Mouse (Mus musculus) frontal cortex, postnatal 36 days (tissue): ENCODE data around the gene Acsbg2.
A peak's percentile ranks its signal among the peaks of the same experiment; 100 is the strongest.

ENCODE experiments used
- DNase-seq, 2 experiments: peaks; one replicate each; pipeline ENCODE4 v3.0.0; 2022; ENCODE audit warnings: low spot score in 2 of 2

Gene Acsbg2

DNA sequence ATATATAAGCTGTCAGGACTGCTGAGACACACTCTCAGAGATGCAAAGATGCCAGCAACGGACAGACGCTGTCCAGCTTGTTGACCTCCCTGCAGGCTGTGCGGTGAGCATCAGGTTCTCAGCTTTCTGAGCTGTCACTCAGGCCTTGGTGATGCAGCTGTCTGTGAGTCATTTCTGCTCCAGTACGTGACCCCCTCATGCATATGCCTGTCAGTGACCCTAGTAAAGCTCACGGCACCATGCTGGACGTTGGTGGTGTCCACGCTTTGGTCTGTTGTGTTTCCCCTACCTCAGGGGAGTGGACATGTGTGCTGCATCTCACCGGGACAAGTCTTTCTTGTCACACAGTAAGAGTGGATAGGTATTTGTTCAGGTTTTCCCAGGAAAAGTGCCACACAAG, 2.5 kb downstream of the Acsbg2 start:
- no peak for DNase-seq

DNA sequence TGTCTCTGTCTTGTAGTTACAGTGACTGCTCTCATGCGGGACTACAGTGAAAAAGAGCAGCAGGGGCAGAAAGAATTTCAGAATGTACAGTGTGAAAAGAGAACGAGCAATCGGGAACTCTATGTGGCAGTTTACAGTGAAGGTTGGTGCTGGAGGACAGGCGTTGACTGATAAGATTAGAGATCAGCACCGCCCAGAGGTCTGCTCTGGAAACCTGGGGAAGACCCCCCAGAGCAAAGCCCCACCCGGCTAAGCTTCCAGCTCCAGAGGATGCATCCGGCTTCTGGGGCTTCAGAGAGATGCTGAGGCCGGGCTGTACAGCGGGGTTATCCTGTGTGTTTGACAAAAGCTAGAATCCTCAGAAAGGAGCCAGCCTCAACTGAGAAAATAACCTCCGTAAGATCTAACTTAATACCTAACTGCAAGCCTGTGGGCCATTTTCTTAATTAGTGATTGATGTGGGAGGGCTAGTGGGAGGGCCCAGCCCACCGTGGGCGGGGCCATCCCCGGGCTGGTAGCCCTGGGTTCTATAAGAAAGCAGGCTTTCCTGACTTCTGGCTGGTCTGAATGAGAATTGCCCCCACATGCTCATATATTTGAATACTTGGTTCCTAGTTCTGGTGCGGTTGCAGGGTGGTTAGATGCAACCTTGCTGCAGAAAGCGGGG, 3.8 kb downstream of the Acsbg2 start:
- no peak for DNase-seq

DNA sequence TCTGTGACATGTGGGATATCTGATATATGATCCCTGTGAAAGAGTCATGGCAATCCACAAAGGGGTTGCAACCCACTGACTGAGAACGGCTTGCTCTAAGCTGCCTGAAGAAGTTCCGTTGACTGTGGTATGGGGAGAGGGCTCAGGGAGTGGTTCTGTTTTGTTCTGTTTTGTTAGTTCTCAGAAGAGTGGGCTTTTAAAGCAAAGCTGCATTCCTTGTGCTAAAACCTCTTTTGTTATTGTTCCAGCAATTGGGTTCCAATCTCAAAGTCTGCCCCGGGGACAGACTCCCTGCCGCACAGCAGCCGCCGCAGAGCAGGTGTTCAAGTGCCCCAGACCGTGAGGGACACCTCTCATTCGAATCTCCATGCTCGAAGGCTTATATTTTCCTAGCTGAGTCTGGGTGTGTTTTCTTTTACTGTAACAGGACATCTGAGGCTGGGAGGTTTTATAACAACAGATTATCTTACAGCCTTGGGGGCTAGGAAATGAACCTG, 4.7 kb downstream of the Acsbg2 start:
- no peak for DNase-seq

DNA sequence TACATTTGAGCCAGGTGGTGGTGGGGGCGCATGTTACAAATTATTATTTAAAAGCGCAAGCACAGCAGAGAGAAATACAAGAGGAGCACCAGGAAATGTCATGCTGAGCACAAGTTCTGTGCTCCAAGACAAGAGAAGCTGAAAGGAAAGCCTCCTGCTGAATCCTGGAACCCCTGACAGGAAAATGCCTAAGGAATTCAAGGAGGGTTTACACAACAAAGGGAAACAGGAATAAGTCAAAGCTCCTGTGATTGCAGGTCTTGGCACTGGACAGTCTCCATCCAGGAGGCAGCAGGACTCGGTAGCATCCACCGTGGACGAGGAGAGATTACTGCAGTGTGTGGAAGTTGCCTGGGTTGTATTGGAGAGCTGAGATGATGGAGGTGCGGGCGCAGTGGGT, 8.2 kb downstream of the Acsbg2 start:
- DNase-seq, result no peak

DNA sequence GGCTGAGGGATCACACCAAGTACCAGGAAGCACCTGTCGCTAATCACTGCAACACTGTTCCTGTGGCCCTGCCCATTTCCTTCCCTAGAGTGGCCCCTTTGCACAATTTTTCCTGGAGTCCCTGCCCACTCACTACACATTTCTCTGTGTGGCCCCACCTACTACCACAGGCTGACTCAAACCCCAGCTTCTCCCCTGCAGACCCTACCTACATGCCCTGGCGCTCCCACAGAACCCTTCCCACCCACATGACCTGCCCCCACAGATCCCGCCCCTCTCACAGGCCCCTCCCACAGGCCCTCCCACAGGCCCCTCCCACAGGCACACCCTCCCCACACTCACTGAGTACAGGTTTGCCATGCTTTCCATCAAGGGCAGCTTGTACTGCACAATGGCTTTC, 13.1 kb downstream of the Acsbg2 start:
- no peak for DNase-seq

DNA sequence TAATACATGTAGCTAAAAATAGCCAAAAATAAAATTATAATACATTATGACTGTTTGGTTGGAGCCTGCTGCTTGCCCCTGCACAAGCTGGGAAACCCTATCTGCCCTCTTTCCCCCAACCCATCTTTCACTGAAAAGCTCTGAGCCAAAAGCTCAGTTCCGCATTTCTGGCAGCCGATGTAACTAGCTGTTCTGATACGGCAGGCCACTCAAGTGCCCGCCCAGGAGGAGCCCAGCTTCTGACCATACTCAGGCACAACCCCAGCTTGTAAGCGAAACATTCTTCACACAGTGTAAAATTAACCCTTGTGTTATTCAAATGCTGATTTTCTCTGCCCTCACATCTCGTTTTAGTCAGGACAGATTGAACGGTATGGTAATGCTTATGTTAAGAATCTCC, 15.3 kb downstream of the Acsbg2 start:
- DNase-seq, result no peak

DNA sequence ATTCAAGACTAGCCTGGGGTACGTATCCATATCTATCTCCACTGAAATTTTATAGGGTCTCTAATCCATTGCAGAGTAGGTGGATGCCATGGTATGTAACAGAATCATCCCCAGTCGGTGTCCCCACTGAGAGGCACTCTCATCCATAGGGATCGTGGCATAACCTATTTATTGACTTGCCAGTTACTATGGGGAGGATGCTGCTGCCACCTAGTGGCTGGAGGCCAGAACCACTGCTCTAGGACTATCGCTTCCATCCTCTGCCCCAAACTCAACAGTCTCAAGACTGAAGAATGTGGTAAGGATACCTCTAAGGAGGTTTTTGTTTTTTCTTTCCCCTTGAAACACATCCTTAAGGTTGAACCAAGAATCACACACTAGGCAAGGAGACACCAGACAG, 16.0 kb downstream of the Acsbg2 start:
- peak; percentile 12 to 14 for DNase-seq

DNA sequence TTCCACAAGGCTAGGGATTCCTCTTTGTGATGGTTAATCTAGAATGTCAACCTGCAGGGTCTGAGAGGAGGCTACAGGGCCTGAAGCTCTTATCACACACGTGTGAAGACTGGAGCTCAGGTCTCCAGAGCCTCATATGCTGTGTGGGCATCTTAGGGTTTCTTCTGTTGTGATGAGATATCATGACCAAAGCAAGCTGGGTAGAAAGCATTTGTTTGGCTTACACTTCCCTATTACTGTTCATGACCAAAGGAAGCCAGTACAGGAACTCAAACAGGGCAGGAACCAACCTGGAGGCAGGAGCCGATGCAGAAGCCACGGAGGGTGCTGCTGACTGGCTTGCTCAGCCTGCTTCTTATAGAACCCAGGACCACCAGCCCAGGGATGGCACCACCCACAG, 18.8 kb downstream of the Acsbg2 start:
- no peak for DNase-seq

DNA sequence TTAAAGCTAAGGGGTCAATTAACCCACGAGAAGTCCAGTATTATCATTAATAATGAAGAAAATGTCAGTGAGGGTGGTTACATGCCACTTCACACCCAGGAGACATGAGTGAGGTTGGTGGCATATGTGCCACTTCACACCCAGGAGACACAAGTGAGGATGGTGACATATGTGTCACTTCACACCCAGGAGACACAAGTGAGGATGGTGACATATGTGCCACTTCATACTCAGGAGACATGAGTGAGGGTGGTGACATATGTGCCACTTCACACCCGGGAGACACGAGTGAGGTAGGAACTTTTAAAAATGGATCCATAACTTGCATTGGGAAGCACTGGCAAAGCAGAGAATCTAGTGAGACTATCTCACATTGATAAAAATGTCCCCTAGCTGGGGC, 23.1 kb downstream of the Acsbg2 start:
- no peak for DNase-seq

DNA sequence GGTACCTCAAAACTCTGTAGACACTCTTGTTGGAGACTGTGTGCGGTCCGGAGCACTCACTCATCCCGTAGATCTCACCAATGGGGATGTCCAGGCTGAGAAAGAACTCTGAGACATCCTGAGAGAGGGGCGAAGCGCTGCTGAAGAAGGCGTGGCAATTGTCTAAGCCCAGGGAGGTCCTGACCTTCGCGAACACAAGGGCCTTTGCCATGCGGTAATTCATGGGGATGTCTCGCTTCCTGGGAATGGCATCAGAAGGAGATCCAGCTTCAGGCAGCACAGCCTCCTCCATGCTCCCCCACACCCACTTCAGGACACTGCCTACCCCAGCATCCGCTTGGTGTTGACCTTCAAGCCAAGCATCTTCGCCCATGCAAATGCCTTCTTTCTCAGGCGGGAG, 24.5 kb downstream of the Acsbg2 start:
- DNase-seq, result no peak

DNA sequence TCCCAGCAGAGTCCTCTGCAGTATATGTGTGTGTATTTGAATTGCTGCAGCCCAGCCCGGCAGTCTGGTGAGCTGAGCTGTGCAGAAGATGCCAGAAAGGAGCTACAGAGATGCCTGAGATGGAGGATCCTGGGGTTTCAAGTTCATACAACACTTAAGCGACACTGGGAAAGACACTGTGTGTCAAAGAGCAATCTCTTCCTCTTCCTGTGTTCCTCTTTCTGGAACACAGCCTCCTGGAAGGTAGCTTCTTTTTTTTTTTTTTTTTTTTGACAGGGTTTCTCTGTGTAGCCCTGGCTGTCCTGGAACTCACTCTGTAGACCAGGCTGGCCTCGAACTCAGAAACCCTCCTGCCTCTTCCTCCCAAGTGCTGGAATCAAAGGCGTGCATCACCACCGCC, 25.5 kb downstream of the Acsbg2 start:
- no peak for DNase-seq

DNA sequence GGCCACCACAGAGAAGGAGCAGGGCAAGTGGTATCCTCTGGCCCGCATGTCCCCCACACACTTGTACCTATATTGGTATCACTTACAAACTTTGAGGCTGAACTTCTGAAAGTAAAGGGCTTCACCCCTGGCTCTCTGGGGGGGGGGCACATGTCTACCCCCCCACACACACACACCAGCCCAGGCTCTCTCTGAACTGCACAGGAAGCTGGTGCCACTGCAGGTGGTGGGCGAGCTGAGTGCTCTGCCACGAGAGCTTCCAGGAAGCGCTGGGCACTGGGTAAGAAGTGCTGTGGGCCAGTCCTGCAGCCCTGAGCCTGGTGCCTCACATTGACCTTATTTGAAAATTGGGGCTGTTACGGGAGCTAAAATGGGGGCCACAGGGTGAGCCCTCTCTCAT, 30.6 kb downstream of the Acsbg2 start:
- DNase-seq, result no peak

DNA sequence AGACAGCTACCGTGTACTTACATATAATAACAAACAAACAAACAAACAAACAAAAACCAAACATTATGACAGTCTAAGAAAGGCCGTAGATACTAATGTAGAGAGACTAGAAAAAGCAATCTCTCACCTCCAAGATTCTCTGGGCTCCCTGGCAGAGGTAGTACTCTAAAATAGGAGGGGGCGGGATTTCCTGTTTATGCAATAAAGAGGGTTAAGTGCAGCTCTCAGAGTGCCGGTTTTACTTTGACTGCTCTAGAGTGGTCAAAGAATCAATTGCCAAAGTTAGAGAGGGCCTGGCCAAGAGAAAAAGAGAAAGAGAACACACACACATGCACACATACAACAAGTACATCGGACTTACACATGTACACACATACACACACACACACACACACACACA, 32.1 kb downstream of the Acsbg2 start:
- DNase-seq, result no peak

DNA sequence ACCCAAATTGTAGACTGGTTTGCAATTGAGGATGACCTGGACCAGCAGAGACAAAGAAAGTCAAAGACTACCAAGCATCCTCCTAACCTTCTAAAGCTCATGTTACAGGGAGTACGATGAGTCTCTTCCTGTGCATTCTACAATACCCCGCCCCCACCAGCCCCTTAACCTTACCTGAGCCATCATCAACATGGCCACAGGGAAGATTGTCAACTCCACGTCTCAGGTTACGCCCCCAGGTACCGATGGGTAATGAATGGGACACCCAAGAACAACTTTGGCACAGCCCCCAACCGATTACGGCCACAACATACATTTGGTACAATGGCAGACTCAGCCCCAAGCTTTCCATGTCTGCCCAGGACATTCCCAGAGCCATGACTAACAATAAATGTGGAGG, 33.7 kb downstream of the Acsbg2 start:
- DNase-seq, result no peak

DNA sequence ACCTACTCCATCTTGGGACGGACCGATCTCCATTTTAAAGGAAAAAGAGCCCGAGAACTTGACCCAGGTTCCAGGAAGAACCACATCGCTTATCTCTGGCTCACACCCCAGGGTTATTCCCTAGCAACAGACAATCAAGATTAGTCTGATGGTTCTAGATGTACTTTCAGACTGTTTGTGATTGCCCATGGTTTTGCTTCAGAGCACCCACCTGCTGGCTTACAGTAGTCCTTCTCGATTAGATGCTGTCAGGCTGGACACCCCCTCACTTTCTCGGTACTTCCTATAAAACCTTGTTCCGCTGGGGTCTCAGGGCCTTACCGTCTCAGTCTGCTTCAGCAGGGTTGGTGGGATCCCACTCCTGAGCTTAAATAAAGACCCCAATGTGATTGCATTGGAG, 37.9 kb downstream of the Acsbg2 start:
- DNase-seq, result no peak

DNA sequence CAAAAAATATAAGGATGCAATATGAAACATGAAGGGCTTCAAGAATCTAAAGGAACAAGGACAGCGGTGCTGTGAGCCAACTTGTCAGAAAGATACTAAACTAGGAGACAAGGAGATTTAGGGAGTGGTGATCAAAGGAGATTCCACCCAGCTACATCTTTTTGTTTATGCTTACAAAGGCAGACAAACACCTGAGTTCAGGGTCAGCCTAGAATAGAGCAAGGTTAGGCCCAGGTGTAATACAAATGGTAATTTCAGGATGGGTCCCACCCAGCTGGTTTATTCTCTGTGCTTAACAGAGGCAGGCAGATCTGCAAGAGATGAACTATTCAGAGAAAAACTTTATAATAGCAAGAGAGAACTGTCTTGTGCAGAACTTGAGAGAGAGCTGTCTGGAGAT, 40.9 kb downstream of the Acsbg2 start:
- DNase-seq, result no peak

DNA sequence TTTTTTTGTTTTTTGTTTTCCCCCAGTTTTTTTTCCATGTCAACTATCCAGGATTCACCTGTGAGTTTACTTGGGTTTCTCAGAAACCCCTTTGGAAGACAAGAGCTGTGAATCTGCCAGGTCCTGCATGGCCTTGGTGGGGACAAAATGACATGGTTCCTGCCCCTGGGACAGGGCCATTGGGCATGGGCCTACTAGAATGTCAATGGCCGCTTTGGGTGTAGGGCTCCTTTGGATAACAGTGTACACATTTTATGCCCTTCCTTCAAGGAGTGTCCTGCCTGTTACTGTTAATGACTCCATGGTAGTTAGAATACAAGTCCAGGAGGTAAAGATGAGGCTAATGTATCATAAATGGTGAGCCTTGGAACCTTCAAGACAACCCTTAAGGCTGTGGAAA, 41.3 kb downstream of the Acsbg2 start:
- DNase-seq, result no peak

DNA sequence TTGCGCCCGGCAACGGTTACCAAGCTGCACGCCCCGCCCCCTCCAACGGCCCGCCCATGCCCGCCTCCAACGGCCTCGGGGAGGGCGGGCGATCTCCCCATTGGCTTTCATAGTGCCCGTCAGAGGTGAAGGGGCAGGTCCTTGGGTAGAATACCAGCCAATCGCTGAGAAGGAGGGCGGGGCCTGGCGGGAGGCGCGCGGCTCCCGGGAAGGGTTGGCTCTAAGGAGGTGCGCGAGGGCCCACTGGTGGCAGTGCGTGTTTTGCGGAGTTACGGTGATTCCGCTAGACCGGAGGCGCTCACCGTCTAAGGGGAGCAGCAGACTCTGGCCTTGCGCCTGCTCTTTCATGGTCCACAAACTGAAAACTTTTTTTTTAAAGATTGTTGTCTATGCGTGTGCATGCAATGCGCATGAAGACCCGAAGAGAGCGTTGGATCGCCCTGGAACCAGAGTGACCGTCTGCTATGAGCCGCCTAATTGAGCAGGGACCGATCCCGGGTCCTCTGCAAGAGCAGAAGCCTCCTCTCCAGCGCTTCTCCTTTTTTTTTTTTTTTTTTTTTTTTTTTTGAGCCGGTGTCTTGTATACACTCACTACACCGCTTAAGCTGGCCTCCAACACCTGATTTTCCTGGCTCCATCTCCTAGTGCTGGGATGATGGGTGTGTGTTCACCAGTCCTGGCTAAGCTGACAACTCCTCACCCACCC, 43.0 kb downstream of the Acsbg2 start:
- DNase-seq, result peak; percentile 95 to 97

DNA sequence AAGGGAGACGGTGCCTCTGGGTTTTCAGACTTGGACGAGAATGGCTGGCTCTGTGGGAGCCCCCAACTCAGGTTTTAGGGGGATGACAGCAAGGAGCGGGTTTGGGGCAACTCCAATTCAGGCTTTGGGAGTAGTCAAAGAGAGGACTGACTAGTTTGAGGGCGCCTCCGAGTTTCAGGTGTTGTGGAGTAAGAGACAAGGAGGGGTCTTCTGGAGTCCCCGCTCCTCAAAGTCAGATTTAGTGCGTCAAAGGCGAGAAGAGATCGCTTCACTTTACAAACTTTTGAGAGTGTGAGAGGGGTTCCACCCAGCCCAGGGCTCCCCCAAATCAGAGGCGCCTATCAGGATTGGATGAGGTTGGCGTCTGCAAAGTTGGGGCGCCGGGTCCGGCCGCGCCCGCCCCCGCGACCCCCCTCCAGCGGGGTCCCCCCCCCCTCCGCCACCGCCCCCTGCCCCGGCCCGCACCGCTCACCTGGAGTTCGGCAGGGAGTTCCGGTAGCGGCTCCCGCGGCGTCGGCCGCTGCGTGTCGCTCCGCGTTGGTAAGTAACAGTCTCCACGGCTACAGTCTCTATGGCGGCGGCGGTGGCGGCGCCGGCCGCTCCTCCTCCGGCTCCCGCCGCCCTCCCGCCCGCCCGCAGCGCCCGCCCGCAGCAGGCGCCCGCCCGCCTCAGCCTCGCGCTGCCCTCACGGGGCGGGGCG, 43.7 kb downstream of the Acsbg2 start, which contains the start of gene Rfx2:
Rfx2 (minus strand) TSS at position 603 of the 700 bp plus-strand sequence.
- DNase-seq, result no peak

DNA sequence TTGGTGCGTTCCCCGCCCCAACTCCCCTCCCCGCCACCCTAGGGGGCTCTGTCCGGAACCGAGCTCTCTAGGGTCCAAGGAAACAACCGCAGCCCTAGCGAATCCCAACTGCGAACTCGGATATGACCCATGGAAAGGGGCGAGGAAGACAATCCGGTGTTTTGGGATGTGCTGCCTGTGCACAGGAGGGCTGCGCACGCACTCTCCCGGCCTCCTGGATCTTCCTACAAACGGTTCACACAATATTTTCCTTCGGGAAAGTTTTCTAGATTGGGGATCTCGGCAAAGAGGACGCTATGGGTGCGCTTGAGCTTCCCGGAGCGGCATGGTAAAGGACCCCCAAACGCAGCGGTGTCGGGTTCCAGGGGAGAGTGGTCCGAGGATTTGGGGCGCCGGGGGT, 44.5 kb downstream of the Acsbg2 start:
- DNase-seq, result no peak

DNA sequence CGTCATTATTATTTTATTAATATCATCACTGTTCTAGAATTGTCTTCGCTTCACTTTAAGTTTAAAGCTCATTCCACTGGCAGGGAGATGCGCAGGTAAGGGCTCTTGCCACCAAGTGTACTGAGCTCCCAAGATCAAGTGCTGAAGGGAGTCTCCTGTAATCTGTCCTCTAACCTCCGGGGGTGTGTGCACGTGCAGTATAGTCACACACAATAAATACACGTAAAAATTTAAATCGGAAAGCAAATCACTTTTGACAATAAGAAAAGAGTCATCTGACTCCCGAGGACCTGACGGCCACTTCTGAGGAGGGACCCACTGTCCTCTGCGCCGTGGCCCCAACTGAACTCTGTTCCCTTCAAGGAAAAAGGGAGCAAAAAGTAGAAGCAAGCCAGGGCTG, 45.1 kb downstream of the Acsbg2 start:
- DNase-seq, result no peak

DNA sequence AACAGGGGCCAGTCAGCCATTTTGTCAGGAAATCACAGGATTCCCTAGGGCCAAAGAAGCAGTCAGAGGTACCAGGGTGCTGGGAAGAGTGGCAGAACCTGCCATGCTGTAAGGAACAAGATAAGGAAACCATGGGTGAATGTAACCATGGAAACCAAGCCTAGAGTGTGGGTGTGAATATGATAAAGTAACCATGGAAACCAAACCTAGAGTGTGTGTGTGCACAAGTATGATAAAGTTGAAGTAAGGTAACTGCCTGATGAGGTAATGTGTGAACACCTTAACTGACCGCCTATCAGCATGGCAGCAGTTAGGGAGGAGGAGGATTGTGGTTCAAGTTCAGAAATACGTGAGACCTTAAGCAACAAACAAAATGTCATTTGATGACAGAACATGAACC, 47.5 kb downstream of the Acsbg2 start:
- DNase-seq, result peak in 1 of 2 experiments; percentile 21

DNA sequence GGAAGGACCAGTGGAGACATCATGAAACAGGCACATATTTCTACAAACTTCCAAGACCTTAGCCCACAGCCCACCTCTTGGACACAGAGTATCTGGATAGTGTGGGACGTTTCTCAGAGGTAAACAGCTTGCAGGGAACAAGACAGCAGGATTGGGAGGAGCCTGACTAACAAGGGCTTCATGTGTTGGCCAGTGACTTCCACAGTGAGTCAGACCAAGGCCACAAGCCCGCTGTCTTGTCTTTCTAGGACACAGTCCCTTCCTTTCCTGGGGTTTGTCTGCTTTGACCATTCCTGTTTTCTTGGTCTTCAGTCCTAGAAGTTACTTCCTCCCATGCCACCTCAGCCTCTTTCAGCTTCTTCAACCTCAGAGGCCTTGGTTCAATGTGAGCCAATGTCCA, 50.9 kb downstream of the Acsbg2 start:
- DNase-seq, result no peak
